Mouse (Mus musculus) forebrain, embryonic 14.5 days (tissue): ENCODE measurements around the gene Fuca1. TPM values are rescaled to one million over a fixed set of nuclear protein-coding genes. Genes with fewer than 3 reads are reported as not detected.
A peak's percentile ranks its signal among the peaks of the same experiment; 100 is the strongest.

Source experiments
- ATAC-seq: fragments of 200-750 bp; cut with Nextera tagmentation; 2 replicates; pipeline ENCODE4 v1.8.0; 2017; ENCODE audit warnings: mild to moderate bottlenecking, moderate library complexity
- DNase-seq: peaks from one replicate; pipeline ENCODE4 v3.0.0-alpha.2; 2015; ENCODE audit warnings: low spot score
- H3K27ac ChIP-seq: fragments of 300-500 bp; sonication (generic); 2 replicates; pipeline ENCODE4 v1.5.1; 2014; ENCODE audit warnings: low read depth, mild to moderate bottlenecking, control low read depth, low read length, moderate library complexity
- H3K27me3 ChIP-seq: fragments of 300-500 bp; sonication (generic); replicated peaks from 2 replicates; pipeline ENCODE4 v1.6.1; 2014; ENCODE audit warnings: low read length, control low read depth, mixed read lengths; ENCODE audit not compliant: control insufficient read depth, insufficient read depth
- H3K36me3 ChIP-seq: fragments of 300-500 bp; sonication (generic); 2 replicates; pipeline ENCODE4 v1.6.1; 2014; ENCODE audit warnings: low read length, control low read depth; ENCODE audit not compliant: control insufficient read depth, insufficient read depth
- H3K4me1 ChIP-seq: fragments of 300-500 bp; sonication (generic); 2 replicates; pipeline ENCODE4 v1.6.1; 2014; ENCODE audit warnings: antibody characterized with exemption, low read length, control low read depth; ENCODE audit not compliant: control insufficient read depth, insufficient read depth
- H3K4me2 ChIP-seq: fragments of 300-500 bp; sonication (generic); 2 replicates; pipeline ENCODE4 v1.6.1; 2014; ENCODE audit warnings: mild to moderate bottlenecking, control low read depth, low read length
- H3K4me3 ChIP-seq: fragments of 300-500 bp; sonication (generic); 2 replicates; pipeline ENCODE4 v1.5.1; 2014; ENCODE audit warnings: low read depth, low read length, control low read depth
- H3K9ac ChIP-seq: fragments of 300-500 bp; sonication (generic); 2 replicates; pipeline ENCODE4 v1.6.1; 2014; ENCODE audit warnings: mild to moderate bottlenecking, low read length, control low read depth, moderate library complexity
- H3K9me3 ChIP-seq: fragments of 300-500 bp; sonication (generic); replicated peaks from 2 replicates; pipeline ENCODE4 v1.6.1; 2016; ENCODE audit warnings: low read length, control low read depth, mixed read lengths; ENCODE audit not compliant: control insufficient read depth
- WGBS: fragments of 180-500 bp; shearing (Covaris S2); extraction: QIAGEN DNeasy Blood & Tissue Kit; methylation state at CpG from one replicate; pipeline ENCODE4 v1.1.7; 2014; 5-methylcytosine and 5-hydroxymethylcytosine counted together
- polyA plus RNA-seq: library from polyadenylated mRNA; unstranded; fragments of >200 nt; fragmentation: Nextera tagmentation; extraction: Ambion mirVana; gene quantifications from 2 replicates; pipeline ENCODE4 v1.2.1, GENCODE M21; 2014

Gene Fuca1
- polyA plus RNA-seq: 53.1 and 60.7 TPM in 2 replicates

- H3K9ac ChIP-seq: peak within 1 kb of the TSS; percentile 79
- H3K27ac ChIP-seq: peak within 1 kb of the TSS; percentile 80
- no peaks in the 10 kb centered on the region for H3K9me3 ChIP-seq
- peak; percentile 99 for ATAC-seq
- H3K4me2 ChIP-seq: peak within 1 kb of the TSS; percentile 92
- peak; percentile 99 for DNase-seq
- H3K4me3 ChIP-seq: peak within 1 kb of the TSS; percentile 73
- no peaks in the 10 kb centered on the region for H3K27me3 ChIP-seq
- WGBS: 2% methylated on average over 60 of the region's 60 CpGs
- H3K36me3 ChIP-seq: peaks cover 8% of the 10 kb centered on the region; the same call in 1 of the 2 replicates
- H3K4me1 ChIP-seq: peaks cover 6% of the 10 kb centered on the region
Observed at GRCm38 (mm10) chr4:135920304-135921241, at the start of gene Fuca1. TSS of gene Fuca1 (plus strand) at chr4:135920735.

GRCm38 (mm10) chr4:135872015-135872414 lies 48.5 kb upstream of the Fuca1 start:
- no peaks in the 10 kb centered on the region for H3K9me3 ChIP-seq
- no peak overlapping the region for H3K27ac ChIP-seq
- peaks cover 25% of the 10 kb centered on the region for H3K36me3 ChIP-seq
- DNase-seq: no peak
- peak overlapping the region; percentile 81 for H3K4me2 ChIP-seq
- H3K4me3 ChIP-seq: peak overlapping the region; percentile 64
- WGBS: 50% methylated on average over 3 of the region's 3 CpGs
- no peak for ATAC-seq
- no peaks in the 10 kb centered on the region for H3K27me3 ChIP-seq
- H3K4me1 ChIP-seq: peaks cover 40% of the 10 kb centered on the region
- peak overlapping the region; percentile 95 for H3K9ac ChIP-seq

GRCm38 (mm10) chr4:135872589-135873391 lies 47.7 kb upstream of the Fuca1 start:
- ATAC-seq (no peak), DNase-seq (no peak)
- WGBS: 7% methylated on average over 17 of the region's 17 CpGs
- Histone ChIP-seq H3K9ac (peak overlapping the region; percentile 95), H3K9me3 (no peaks in the 10 kb centered on the region), H3K4me1 (peaks cover 40% of the 10 kb centered on the region), H3K4me3 (peak overlapping the region; percentile 64), H3K4me2 (peak overlapping the region; percentile 81), H3K27ac (peak overlapping the region; percentile 99), H3K36me3 (peaks cover 25% of the 10 kb centered on the region), H3K27me3 (no peaks in the 10 kb centered on the region)

GRCm38 (mm10) chr4:135873526-135874202 lies 46.9 kb upstream of the Fuca1 start, which contains the start of gene Pnrc2:
TSS of gene Pnrc2 (minus strand) at chr4:135873850.
- Histone ChIP-seq H3K9ac (peak within 1 kb of the TSS; percentile 95), H3K36me3 (peaks cover 25% of the 10 kb centered on the region), H3K27ac (peak within 1 kb of the TSS; percentile 99), H3K4me2 (peak within 1 kb of the TSS; percentile 81), H3K9me3 (no peaks in the 10 kb centered on the region), H3K27me3 (no peaks in the 10 kb centered on the region), H3K4me3 (peak within 1 kb of the TSS; percentile 64), H3K4me1 (peaks cover 40% of the 10 kb centered on the region)
- peak; percentile 97 for ATAC-seq
- DNase-seq: peak; percentile 97
- WGBS: under 1% methylated on average over 45 of the region's 60 CpGs

- Histone ChIP-seq H3K4me3 (no peak overlapping the region), H3K9me3 (no peaks in the 10 kb centered on the region), H3K27me3 (no peaks in the 10 kb centered on the region), H3K36me3 (peaks cover 16% of the 10 kb centered on the region), H3K4me1 (peaks cover 40% of the 10 kb centered on the region), H3K4me2 (peak overlapping the region; percentile 81; the same call in 1 of the 2 replicates), H3K27ac (peak overlapping the region; percentile 99; the same call in 1 of the 2 replicates), H3K9ac (peak overlapping the region; percentile 95; the same call in 1 of the 2 replicates)
- WGBS: 86% methylated on average over 10 of the region's 10 CpGs
- DNase-seq (no peak), ATAC-seq (no peak)
Observed at GRCm38 (mm10) chr4:135874564-135875535, 45.7 kb upstream of the Fuca1 start.

- no peak overlapping the region for H3K27ac ChIP-seq
- DNase-seq: no peak
- no peak overlapping the region for H3K4me2 ChIP-seq
- no peak for ATAC-seq
- H3K4me3 ChIP-seq: no peak overlapping the region
- no peaks in the 10 kb centered on the region for H3K9me3 ChIP-seq
- H3K4me1 ChIP-seq: peaks cover 37% of the 10 kb centered on the region
- no peaks in the 10 kb centered on the region for H3K27me3 ChIP-seq
- H3K9ac ChIP-seq: no peak overlapping the region
- 32% methylated on average over 7 of the region's 7 CpGs for WGBS
- H3K36me3 ChIP-seq: peaks cover 13% of the 10 kb centered on the region
Observed at GRCm38 (mm10) chr4:135875546-135875945, 45.0 kb upstream of the Fuca1 start.

- ATAC-seq: no peak
Observed at GRCm38 (mm10) chr4:135875991-135876582, 44.4 kb upstream of the Fuca1 start.

More at GRCm38 (mm10) chr4:135875991-135876582, 44.4 kb upstream of the Fuca1 start:
- Histone ChIP-seq H3K27me3 (no peaks in the 10 kb centered on the region), H3K9ac (peak overlapping the region; percentile 55; the same call in 1 of the 2 replicates), H3K4me3 (no peak overlapping the region), H3K4me2 (peak overlapping the region; percentile 42), H3K9me3 (no peaks in the 10 kb centered on the region), H3K36me3 (peaks cover 10% of the 10 kb centered on the region), H3K27ac (no peak overlapping the region), H3K4me1 (peaks cover 33% of the 10 kb centered on the region)
- DNase-seq: no peak
- 1% methylated on average over 9 of the region's 9 CpGs for WGBS
